Mouse (Mus musculus) spleen, postnatal 10 days (tissue): ENCODE measurements around the gene Adprm.

Experiments used
- DNase-seq, 2 experiments: peaks; one replicate each; pipeline ENCODE4 v3.0.0; 2021 to 2022; ENCODE audit warnings: low spot score in 2 of 2

The Adprm gene

DNA sequence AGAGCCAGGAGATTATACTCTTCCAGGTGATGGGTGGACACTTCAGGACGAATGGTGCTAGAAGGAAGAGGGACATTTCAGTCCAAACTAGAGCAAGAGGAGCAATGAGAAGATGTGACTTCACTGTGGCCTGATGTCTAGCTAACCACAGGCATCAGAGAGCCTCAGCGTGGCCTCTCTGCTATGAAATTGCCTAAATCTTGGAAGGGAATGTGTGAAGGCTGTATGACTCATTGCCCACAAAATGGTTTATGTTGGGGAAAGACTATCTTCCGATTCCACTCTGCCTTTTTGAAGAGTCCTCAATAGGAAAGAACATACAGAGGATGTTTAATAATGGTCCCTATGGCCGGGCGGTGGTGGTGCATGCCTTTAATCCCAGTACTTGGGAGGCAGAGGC is 24.4 kb upstream of the Adprm start:
- DNase-seq, result no peak

DNA sequence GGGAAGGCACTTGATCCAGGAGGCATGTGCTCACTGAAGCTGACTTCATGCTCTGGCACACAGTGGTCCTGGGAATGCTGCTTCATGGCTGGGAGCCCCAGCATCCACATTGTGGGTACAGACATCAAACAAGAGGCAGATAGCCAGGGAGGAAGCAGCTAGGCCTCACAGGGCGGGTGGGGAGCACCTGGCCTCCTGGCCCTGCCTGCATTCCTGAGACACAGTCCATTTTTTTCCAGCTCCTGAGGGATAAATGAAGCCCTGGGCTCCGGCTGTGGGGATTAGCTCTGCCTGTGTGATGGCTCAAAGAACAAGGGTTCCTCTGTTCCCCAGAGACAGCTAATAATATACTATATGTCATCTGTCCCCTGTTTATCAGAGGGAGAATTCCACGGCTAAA is 22.6 kb upstream of the Adprm start:
- DNase-seq, result no peak

DNA sequence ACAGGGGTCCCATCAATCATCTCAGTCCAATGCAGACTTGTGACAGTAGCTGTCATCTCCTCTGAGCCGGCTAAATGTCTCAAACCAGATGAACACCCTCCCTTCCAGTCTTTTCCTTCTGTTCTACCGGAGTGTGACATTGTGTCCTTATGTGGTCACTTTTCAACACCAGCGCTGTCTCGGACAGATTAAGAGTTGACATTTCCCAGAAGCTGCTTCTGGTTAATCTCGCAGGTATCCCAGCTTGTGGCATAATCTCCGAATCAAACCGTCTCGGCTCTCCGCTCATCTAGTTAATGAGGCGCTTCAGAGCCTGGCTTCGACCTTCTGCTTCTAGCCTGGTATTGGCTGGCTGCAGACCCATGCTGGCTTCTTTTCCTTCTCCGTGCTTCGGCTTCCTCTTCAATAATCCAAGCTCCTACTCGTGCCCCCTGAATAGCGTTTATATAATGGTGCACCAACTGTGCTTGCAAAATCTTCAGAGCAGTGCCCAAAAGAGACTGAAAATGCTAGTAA is 20.3 kb upstream of the Adprm start:
- DNase-seq, result no peak

DNA sequence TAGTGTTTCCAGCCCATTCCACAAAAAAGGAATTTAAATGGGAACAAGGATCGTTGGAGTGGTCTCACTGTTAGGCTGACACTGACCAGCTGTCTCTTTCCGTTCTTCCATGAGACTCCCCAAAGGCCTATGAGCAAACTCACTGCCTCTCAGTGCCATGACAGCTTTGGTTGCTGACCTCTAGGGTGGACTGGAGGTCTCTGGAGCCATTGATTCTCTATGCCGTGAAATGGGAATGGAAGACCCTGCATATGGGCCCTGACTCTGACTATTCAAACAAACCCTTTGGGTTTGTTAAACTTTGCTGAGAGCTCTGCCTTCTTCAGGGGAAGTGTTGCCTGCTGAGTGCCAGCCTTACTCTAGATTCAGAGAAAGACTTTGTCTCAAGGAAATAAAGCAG is 15.3 kb upstream of the Adprm start:
- no peak for DNase-seq

DNA sequence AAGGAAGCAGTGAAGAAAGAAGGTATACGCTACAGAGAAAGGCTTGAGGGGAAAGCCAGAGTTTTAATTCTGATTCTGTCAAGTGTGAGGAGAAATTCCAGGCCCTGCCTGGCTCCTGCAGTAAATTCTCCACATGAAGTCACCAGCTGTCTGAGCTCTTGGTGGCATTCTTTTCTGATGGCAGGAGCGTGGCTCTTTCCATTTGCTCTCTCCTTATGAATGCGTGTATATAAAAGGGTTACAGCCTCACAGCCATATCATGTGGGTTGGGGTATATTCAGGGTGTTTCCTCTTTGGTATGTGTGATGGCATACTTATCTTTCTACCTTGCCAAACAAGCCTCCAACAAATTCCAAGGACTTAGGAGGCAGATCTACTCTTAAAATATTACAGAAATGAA is 10.3 kb upstream of the Adprm start:
- DNase-seq, result no peak

DNA sequence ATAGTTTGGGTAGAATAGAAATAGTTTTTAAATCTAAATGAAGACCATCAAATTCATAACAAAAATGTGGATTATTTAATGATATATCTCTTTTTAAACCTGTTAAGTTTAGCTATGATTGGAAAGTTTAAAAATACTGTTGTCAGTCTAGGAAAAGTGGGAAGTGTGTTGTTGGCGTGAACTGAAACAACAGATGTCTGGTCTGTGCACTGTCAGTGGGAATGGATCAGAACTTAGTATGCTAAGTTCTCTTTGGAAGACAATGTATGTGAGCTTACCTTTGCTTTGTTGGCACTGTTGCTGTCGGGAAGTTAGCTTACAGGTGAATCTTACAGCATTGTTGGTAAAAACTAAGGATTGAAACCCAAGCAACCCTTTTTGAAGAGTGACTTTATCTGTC is 8.9 kb upstream of the Adprm start:
- no peak for DNase-seq

DNA sequence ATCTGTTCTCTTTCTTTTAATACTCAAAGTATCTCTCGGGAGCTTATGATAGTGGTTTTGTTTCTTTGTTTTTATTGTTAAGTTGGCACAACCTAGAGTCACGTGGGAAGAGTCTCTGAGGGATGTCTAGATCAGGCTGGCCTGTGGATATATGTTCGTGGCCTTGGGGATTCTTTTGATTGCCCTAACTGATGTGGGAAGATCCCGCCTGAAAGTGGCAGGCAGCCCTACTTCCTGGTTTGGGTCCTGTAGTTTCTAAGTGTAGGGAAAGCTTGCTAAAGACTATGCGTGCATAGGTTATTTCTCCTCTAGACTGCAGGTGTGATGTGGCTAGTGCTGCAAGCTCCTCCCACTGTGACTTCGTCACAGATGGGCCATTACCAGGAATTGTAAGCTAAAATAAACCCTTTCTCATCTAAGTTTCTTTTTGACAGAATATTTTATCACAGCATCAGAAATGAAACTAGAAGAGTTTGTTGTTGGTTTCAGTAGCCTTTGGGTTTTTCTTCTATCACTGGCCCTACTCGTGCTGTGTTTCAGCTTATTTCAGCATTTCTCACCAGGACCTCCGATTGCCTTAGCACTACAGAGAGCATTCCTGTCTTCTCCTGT is 2.5 kb upstream of the Adprm start:
- no peak for DNase-seq

DNA sequence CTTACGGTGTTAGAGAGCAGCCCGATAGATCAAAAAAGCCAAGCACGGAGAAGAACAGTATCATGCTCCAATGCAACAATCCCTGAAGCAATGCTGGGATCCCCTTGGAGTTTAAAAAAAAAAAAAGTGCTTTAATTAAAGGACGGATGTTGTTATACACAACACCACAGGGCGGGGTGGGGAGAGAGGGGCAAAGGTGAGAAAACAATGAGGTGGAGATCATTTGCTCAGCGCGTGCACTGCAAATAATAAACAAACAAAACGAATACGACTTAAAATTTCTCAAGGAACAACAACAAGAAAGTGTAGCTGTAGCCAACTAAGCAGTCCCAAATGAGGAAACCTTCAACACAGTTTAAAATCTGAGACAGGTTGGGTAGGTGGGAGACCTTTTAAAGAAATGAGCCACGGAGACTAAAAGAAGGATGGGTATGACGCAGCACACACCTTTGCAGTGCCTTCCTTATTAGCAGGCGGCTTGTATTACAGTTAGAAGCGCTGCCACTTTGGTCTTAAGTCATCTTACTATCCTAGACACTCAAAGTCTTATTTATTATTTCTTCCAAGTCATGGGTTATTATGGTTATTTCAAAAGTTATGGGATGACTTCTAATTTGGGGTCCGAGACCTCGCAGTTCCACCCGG is 596 bp downstream of the Adprm start:
- no peak for DNase-seq

DNA sequence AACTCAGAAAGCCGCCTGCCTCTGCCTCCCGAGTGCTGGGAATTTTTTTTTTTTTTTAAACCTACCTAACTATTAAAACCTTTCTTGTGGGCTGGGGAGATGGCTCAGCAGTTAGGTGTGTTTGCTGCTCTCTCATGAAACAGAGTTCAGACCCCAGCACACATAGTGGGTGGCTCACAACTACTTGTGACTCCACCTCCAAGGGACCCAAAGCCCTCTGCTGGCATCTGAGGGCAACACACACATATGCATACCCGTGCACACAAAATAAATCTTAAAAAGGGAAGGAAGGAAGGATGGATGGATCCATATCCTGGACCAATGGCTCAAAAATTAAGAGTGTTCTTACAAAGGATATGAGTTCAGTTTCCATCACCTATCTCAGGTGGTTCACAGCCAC is 3.1 kb downstream of the Adprm start:
- no peak for DNase-seq

DNA sequence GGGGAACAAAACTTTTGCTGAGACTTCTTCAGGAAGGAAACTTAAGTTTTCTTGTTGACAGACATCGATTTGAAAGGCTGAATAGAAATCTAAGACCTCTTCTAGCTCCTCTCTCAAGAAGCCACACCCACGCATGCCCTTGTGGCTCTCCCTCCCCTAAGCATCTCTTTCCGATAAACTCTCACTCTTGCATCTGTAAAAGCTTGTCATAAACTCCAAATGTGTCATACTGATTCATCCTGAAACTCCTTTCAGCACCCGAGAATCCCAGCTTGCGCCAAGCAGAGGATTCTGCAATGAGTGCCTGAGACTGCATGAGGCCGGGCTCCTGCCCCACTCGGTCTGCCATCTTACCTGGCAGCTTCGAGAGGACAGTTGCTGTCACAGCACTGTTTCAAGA is 3.9 kb downstream of the Adprm start:
- no peak for DNase-seq

DNA sequence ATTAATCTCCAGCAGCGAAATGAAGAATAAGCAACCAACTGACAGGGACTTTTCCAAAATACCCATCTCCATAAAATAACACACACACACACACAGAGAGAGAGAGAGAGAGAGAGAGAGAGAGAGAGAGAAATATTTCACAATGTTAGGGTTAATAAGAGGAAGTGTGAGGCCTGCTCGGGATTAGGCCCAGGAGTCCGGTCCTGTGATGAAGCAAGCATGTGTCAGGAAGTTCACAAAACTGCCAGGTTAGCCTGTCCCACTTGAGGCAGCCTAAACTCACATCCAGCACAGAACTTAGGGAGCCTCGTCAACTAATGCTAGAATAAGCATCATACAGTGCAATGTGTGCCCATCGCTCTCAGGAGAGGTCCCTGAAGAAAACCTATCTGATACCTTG is 5.2 kb downstream of the Adprm start:
- DNase-seq, result no peak

DNA sequence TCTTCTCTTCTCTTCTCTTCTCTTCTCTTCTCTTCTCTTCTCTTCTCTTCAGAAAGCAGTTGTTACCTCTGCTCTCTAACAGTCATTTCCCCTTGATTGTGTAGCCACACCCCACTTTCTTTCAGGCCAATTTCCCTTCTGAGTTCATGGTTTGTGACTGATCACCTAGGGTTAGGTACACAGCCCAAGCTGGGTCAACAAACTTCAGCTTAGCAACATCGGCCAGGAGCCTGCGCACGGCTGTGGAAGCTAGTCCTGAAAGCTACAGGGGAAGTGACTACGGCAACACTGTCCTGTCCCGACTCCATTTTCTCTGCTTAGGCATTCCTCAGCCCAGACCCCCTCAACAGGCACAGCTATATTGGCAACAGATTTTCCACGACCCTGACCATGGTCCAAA is 7.4 kb downstream of the Adprm start:
- DNase-seq, result no peak

DNA sequence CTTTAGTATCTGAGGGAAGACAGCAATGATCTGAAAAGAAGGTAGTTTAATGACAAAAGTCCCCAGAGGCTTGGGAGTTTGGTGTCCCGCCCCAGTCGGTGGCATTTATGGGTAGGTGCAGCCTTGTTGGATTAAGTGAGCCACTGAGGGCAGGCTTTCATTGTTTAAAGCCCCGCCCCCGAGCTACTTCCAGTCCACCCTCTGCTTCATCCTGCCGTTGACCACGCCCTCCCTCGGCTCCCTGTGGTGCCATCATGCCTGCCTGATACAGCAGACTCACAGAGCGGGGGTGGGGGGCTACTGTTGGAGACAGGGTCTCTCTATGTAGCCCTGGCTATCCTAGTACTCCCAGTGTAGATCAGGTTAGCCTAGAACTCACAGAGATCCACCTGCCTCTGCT is 9.4 kb downstream of the Adprm start:
- no peak for DNase-seq

DNA sequence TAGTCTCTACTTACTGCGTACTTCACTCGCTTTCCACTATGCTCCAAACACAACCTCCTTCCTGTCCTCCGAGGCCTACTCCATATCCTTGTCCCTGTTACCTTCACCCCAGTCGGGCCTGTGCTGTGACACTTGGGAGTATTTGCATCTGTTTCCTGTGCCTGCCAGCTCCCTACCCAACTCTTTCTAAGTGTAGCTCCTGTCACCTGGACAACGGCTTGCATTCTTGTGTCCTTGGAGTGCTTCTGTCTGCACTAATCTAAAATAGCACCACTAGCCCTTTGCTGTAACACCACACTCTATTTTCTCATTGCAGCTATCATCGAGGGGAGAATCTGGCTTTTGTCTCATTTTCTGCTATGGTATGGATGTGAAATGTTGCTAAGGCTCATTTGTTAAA is 11.9 kb downstream of the Adprm start:
- DNase-seq, result no peak

DNA sequence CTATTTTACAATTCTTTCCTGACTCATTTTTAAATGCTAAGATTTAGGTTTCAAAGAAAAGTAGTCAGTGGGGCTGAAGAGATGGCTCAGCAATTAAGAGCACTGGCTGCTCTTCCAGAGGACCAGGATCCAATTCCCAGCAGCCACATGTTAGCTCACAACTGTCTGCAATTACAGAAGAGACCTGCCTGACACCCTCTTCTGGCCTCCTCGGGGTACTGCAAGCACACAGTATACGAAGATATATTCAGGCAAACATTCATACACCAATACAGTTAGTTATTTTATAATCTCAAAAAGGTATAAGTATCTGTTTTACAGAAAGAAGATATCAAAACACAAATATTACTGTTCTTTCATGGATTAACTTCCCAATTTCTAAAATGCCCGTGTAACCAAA is 12.6 kb downstream of the Adprm start:
- peak in 1 of 2 experiments; percentile 34 for DNase-seq

DNA sequence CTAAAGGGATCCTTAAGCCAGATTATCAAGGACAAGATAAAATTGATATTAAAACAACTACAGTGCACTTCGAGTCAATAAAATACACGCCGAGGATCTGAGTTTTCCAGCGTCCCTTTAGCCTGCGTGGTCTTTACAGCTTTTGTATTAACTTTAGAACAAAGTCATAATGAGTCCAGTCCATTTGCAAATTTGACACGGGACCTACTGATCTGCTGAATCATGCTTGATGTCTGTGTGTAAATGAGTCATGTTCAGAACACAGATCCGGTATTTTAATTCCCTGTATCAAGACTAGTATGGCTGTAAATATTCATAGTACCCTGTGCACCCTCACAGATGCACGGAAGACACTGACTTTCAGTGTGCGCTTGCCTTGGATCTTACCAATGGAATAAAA is 15.5 kb downstream of the Adprm start:
- DNase-seq, result no peak

DNA sequence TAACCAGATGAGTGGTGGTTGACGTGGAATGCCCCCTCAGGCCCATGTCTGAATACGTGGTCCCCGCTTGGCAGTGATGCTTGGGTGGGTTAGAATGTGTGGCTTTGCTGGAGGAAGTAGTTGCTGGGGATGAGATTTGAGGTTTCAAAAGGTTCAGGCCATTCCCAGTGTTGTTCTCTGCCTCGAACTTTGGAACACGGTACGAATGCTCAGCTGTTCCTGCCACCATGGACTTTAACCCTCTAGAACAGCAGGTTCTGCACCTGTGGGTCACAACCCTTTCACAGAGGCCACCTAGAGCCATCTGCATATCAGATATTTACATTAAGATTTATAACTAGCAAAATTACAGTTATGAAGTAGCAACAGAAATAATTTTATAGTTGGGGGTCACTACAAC is 16.2 kb downstream of the Adprm start:
- no peak for DNase-seq

DNA sequence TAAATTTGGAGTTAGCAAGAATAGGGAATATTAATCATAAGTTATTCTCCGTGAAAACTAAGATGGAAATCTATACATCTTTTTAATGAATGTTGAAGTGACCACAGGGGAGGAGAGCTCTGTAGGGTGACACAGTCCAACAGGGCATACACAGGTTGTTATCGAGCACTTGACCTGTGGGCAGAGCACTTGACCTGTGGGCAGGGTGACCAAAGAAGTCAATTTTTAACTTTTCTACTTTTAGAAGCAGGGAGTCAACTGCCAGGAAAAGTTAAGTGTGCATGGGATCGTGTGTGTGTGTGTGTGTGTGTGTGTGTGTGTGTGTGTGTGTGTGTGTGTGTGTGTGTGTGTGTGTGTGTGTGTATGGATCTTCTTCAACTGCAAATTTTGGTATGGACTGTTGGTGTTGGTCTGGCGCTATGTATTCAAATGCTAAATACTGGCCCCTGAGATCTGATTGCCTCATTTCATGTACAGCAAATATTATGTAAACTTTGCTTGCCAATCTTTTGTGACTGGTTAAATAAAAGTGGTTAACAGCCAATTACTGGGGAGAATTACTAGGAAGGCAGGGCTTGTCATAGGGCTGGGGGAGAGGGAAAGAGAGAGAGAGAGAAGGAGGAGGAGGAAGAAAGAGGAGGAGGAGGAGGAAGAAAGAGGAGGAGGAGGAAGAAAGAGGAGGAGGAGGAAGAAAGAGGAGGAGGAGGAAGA is 17.5 kb downstream of the Adprm start:
- DNase-seq, result no peak

DNA sequence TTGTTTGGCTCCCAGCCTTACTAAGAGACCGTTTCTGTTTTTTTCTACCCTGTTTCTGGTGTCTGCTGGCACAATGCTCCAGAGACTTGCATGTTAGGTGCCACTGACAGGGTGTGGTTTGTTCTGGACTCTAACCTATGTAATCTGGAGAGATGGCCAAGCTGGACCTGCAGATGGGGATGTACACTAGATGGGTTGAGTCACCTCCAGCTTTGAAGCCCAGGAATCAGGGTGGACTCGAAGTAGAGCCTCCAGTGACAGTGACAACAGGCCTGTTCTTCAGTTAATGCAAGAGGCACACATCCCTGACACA is 20.8 kb downstream of the Adprm start:
- no peak for DNase-seq

DNA sequence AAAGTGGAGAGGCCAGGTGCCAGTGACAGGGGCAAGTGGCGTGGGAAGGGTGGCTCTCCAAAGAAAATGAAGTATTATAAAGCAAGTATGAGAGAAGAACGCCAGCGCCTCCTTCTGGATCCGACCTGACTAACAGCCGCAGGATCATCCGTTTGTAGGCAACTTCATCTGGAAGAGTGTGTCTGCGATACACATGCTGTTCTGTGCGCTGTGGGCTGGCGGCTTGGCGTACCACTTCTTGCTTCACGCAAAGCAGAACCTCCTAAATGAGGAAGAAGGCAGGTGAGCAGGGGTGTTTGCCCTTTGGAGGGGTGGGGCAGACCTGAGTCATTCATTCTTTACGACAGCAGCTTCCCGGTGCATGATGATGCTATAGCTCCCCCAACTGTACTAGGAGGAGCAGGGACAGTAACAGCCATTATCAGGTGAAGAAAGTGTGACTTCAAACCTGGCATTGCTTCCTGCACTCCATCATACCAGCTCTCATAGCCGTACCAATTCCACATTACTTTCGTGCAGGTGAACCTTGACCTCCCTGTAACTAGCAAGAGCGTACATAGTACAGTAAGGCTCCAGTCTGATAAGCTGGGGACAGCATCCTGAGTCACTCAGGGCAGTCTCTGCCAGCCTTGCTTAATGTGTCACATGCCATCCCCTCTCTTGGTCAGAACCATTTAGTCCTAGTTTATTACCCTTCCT is 21.3 kb downstream of the Adprm start:
- DNase-seq, result peak in 1 of 2 experiments; percentile 28

DNA sequence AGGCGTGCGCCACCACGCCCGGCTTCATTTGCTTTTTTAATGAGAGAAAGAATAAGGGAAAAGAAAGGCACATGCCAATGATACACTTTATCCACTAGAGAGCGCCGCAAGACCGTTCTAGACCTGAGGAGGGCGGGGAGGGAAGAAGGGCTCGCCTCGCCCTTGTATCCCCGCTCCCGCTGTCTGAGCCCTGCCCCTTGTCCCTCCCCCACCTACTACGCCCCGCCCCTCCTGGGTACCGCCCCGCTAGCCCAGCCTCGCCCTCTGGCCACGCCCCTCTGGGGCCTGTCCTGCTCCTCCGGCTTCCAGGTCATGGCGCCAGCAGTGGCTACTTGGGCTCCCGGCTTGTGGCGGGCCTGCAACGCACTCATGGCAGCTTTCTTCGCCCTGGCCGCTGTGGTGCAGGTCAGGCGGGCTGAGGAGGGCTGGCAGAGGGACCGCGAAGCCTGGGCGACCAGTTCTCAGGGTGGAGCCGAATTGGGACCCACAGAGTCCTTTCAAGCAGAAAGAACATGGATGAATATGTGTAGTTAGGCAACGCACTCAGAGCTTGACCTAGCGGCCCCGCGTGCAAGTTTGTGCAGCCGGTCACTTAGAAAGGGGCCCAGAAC is 27.4 kb downstream of the Adprm start, which contains the start of gene Tmem220:
TSS of gene Tmem220 (plus strand) at position 288 of the 611 bp plus-strand sequence.
- peak; percentile 86 to 95 for DNase-seq

DNA sequence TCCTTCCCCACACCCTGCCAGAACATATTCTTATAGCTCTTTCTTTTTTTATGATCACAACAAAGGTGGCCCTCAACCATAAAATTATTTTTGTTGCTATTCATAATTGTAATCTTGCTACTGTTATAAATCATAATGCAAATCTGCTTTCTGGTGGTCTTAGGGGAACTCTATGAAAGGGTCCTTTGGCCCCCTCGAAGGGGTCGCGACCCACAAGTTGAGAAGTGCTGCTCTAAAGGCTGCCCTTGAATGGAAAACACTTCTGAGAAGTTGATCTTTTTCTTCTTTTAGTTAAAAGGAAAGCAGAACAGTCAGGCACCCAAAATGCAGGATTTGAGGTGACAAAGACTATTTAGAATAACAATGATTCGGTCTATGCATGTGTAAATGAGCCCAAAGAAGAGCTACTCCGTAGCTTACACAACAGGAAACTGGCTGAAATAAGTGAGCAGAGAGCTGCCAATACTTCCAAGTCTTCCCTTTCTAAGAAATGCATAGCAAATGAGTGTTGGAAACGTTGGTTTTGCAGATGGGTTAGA is 28.5 kb downstream of the Adprm start:
- DNase-seq, result no peak
